Mouse (Mus musculus) left cerebral cortex, postnatal 25 days (tissue): ENCODE results near the gene Zfp335. TPM values are rescaled to one million over a fixed set of nuclear protein-coding genes. Genes with fewer than 3 reads are reported as not detected.
"Not testable (repeated sequence)": the region's sequence is repeated elsewhere in the genome, so short reads cannot be mapped to it uniquely, and the experiment has no call there.

Source experiments
- DNase-seq, 2 experiments: peaks; one replicate each; pipeline ENCODE4 v3.0.0; 2022; ENCODE audit warnings: low spot score in 2 of 2, mixed read lengths in 1 of 2
- intact Hi-C: fragments of 180-260 bp; cut with DNase I; formaldehyde crosslinking; loops from one replicate; pipeline ENCODE4 v1.15.1; 2025
- total RNA-seq, 2 experiments: library from RNA; stranded (reverse); gene quantifications; 2 replicates each; pipeline ENCODE4 v1.2.3; 2021

Zfp335 gene
- total RNA-seq, 2 experiments from 2014 or later: 24.3 TPM

- no peak for DNase-seq
- intact Hi-C loops: no loop called here
Measured at GRCm38 (mm10) chr2:164856309-164857100, 55.1 kb downstream of the Zfp335 start.

GRCm38 (mm10) chr2:164855572-164855971, 56.0 kb downstream of the Zfp335 start:
- intact Hi-C loops, DNase-seq: not testable (repeated sequence)

GRCm38 (mm10) chr2:164850061-164850460, 61.5 kb downstream of the Zfp335 start:
- DNase-seq: peak in 1 of 2 experiments; percentile 63
- intact Hi-C loops: no loop called here

GRCm38 (mm10) chr2:164845782-164846181, 65.8 kb downstream of the Zfp335 start:
- DNase-seq: no peak
- intact Hi-C loops: no loop called here

Other genes with a start within 250 kb of the Zfp335 start
- not detected for gene Wfdc11, start 237.7 kb downstream of the Zfp335 start, total RNA-seq
- not detected for gene Wfdc13, start 226.7 kb downstream of the Zfp335 start, total RNA-seq
- gene Spint4, start 213.3 kb downstream of the Zfp335 start, total RNA-seq: not detected
- not detected for gene Spint5, start 196.5 kb downstream of the Zfp335 start, total RNA-seq
- 1 to 10 TPM; 1.6 to 1.9 TPM for gene Wfdc3, start 165.8 kb downstream of the Zfp335 start, total RNA-seq
- gene Dnttip1, start 165.8 kb downstream of the Zfp335 start, total RNA-seq: 10 to 100 TPM; 36.6 to 39.3 TPM
- under 1 TPM; 0.60 to 0.89 TPM for gene Ube2c, start 141.9 kb downstream of the Zfp335 start, total RNA-seq
- not detected for gene Tnnc2, start 131.8 kb downstream of the Zfp335 start, total RNA-seq
- gene Snx21, start 125.9 kb downstream of the Zfp335 start, total RNA-seq: 10 to 100 TPM; 49.6 to 57.6 TPM
- 10 to 100 TPM; 22.4 to 29.7 TPM for gene Acot8, start 106.9 kb downstream of the Zfp335 start, total RNA-seq
- 1 to 10 TPM; 8.8 to 9.6 TPM for gene Zswim3, start 106.7 kb downstream of the Zfp335 start, total RNA-seq
- gene Zswim1, start 89.1 kb downstream of the Zfp335 start, total RNA-seq: 10 to 100 TPM; 20.8 to 21.6 TPM
- gene Spata25, start 83.2 kb downstream of the Zfp335 start, total RNA-seq: not detected
- gene Ctsa, start 78.9 kb downstream of the Zfp335 start, total RNA-seq: 100 to 1,000 TPM in 1 of 2 experiments, 10 to 100 TPM in 1; 86.2 to 102 TPM
- 1 to 10 TPM; 2.2 to 4.0 TPM for gene Neurl2, start 78.3 kb downstream of the Zfp335 start, total RNA-seq
- 10 to 100 TPM; 77.5 to 82.0 TPM for gene Pltp, start 54.0 kb downstream of the Zfp335 start, total RNA-seq
- gene Pcif1, start 32.5 kb downstream of the Zfp335 start, total RNA-seq: 10 to 100 TPM; 36.8 to 39.8 TPM
- gene Mmp9, start 29.0 kb upstream of the Zfp335 start, total RNA-seq: 1 to 10 TPM; 1.9 to 2.0 TPM
- gene Slc12a5, start 49.0 kb upstream of the Zfp335 start, total RNA-seq: 100 to 1,000 TPM; 546 to 551 TPM
- 10 to 100 TPM; 53.8 to 56.3 TPM for gene Ncoa5, start 123.1 kb upstream of the Zfp335 start, total RNA-seq
- gene Cd40, start 143.9 kb upstream of the Zfp335 start, total RNA-seq: 1 to 10 TPM in 1 of 2 experiments, under 1 TPM in 1; 0.60 to 1.5 TPM
- not detected for gene 1700025C18Rik, start 179.0 kb upstream of the Zfp335 start, total RNA-seq